Mouse (Mus musculus) gastrocnemius, postnatal 4 days (tissue): ENCODE data around the gene Parp11. TPM values are rescaled to one million over a fixed set of nuclear protein-coding genes. Genes with fewer than 3 reads are reported as not detected.

Source experiments
- DNase-seq, 2 experiments: peaks; one replicate each; pipeline ENCODE4 v3.0.0; 2021 to 2022; ENCODE audit warnings: low spot score in 2 of 2, mixed read lengths in 2 of 2
- long read RNA-seq, 2 experiments: library from polyadenylated mRNA; stranded (forward); transcript quantifications; one replicate each; pipeline ENCODE4 v2.0.0; 2021
- total RNA-seq, 2 experiments: library from RNA; stranded (reverse); gene quantifications; 2 replicates each; pipeline ENCODE4 v1.2.3; 2021

Gene Parp11
- total RNA-seq, result 10 to 100 TPM; 13.6 to 14.6 TPM
- long read RNA-seq, experiment 1, partial matches to known transcripts, result 0 of 6 reads
- long read RNA-seq, experiment 1, other reads (novel, unspliced or antisense), result 3 of 6 reads
- long read RNA-seq, experiment 2, partial matches to known transcripts, result 0 of 4 reads
- long read RNA-seq, experiment 2, other reads (novel, unspliced or antisense), result 3 of 4 reads

GRCm38 (mm10) chr6:127446436-127446890 lies at the start of gene Parp11:
Gene Parp11 (plus strand): TSS chr6:127446840.
- peak in 1 of 2 experiments; percentile 47 for DNase-seq

- DNase-seq, result no peak
Observed at GRCm38 (mm10) chr6:127398073-127398472, 48.6 kb upstream of the Parp11 start.

GRCm38 (mm10) chr6:127401419-127401818 lies 45.2 kb upstream of the Parp11 start:
- DNase-seq, result no peak

- peak in 1 of 2 experiments; percentile 39 for DNase-seq
Observed at GRCm38 (mm10) chr6:127404070-127404810, 42.4 kb upstream of the Parp11 start.

- DNase-seq, result no peak
Observed at GRCm38 (mm10) chr6:127405682-127406081, 41.0 kb upstream of the Parp11 start.

GRCm38 (mm10) chr6:127407742-127408141 lies 38.9 kb upstream of the Parp11 start:
- DNase-seq, result peak in 1 of 2 experiments; percentile 18

- no peak for DNase-seq
Observed at GRCm38 (mm10) chr6:127417525-127418184, 29.0 kb upstream of the Parp11 start.

- DNase-seq, result no peak
Observed at GRCm38 (mm10) chr6:127418322-127418721, 28.3 kb upstream of the Parp11 start.

- no peak for DNase-seq
Observed at GRCm38 (mm10) chr6:127420115-127420514, 26.5 kb upstream of the Parp11 start.

- no peak for DNase-seq
Observed at GRCm38 (mm10) chr6:127425095-127425494, 21.5 kb upstream of the Parp11 start.

GRCm38 (mm10) chr6:127430716-127431115 lies 15.9 kb upstream of the Parp11 start:
- no peak for DNase-seq

- no peak for DNase-seq
Observed at GRCm38 (mm10) chr6:127431196-127431766, 15.4 kb upstream of the Parp11 start.

- DNase-seq, result no peak
Observed at GRCm38 (mm10) chr6:127433886-127434647, 12.6 kb upstream of the Parp11 start.

- no peak for DNase-seq
Observed at GRCm38 (mm10) chr6:127434648-127434984, 12.0 kb upstream of the Parp11 start.

GRCm38 (mm10) chr6:127439063-127439462 lies 7.6 kb upstream of the Parp11 start:
- no peak for DNase-seq

GRCm38 (mm10) chr6:127439540-127440195 lies 7.0 kb upstream of the Parp11 start:
- no peak for DNase-seq

GRCm38 (mm10) chr6:127440416-127441104 lies 6.1 kb upstream of the Parp11 start:
- DNase-seq, result no peak

- DNase-seq, result no peak
Observed at GRCm38 (mm10) chr6:127442584-127442983, 4.1 kb upstream of the Parp11 start.

- DNase-seq, result no peak
Observed at GRCm38 (mm10) chr6:127443910-127444309, 2.7 kb upstream of the Parp11 start.

GRCm38 (mm10) chr6:127444466-127444865 lies 2.2 kb upstream of the Parp11 start:
- no peak for DNase-seq
